Mouse (Mus musculus) liver, embryonic 14.5 days (tissue): Measurements from ENCODE around the gene Wdr26.

ENCODE experiments used
- CTCF ChIP-seq: IDR thresholded peaks from 2 replicates; pipeline ENCODE4 v1.5.1; 2016; ENCODE audit warnings: antibody characterized with exemption, low read depth, control low read depth
- EP300 ChIP-seq: IDR thresholded peaks from 2 replicates; pipeline ENCODE4 v1.6.1; 2016; ENCODE audit warnings: antibody characterized with exemption, low read depth

DNA sequence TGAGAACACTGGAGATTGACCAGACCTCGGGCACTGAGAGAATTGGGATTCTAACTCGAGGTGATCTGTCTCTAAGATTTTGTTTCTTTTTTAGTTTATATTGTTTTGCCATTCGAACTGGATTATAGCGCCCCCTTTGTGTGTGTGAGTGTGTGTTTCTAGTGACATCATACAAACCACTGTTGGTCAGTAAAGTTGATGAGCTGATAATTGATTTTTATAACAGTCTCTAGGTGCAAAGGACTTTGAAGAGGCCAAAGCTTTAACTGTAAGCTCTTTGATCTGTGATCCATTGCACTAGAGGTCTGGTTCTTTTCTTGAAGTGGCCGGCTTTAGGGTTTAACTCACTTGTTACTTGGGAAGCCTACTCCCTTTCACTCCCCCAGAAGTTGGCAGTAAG is 47.3 kb upstream of the Wdr26 start:
- TF ChIP-seq CTCF (no peak), EP300 (no peak)
